Mouse (Mus musculus): ENCODE results near the gene Icam1. TPM values are rescaled to one million over a fixed set of nuclear protein-coding genes. Genes with fewer than 3 reads are reported as not detected.

Gene Icam1
- polyA plus RNA-seq, 1 experiment from 2014 or later, result 12.3 TPM

- H3K4me3 ChIP-seq (replicated peaks; ENCODE audit: low read depth, low read length), result peak overlapping the region; percentile 33
- no peaks in the 10 kb centered on the region for H3K9me3 ChIP-seq (replicated peaks; ENCODE audit: low read length)
- peaks cover 13% of the 10 kb centered on the region; the same call in 1 of the 2 replicates for H3K4me1 ChIP-seq (replicated peaks; ENCODE audit: insufficient read depth, low read length)
- no peak for DNase-seq (ENCODE audit: low spot score)
- ATAC-seq (replicated peaks; ENCODE audit: low FRiP score, low read depth), result 0 out of 2 replicates have a peak, but pooled peaks have one; percentile 25
- peak overlapping the region; percentile 61 for H3K4me2 ChIP-seq (ENCODE audit: low read length)
- H3K27ac ChIP-seq, result no peak overlapping the region
- no peaks in the 10 kb centered on the region for H3K36me3 ChIP-seq (ENCODE audit: insufficient read depth, low read length)
- WGBS, result 4% methylated on average over 17 of the region's 17 CpGs
- peaks cover 12% of the 10 kb centered on the region for H3K27me3 ChIP-seq (ENCODE audit: insufficient read depth, low read length)
- no peak for TF ChIP-seq CTCF (IDR thresholded peaks at IDR 0.05; ENCODE audit: low read depth)
- peak overlapping the region; percentile 42; the same call in 1 of the 2 replicates for H3K9ac ChIP-seq (ENCODE audit: low read depth, low read length)
Measured at GRCm38 (mm10) chr9:21016331-21017176, 769 bp downstream of the Icam1 start.

GRCm38 (mm10) chr9:21017177-21017575 lies 1.4 kb downstream of the Icam1 start:
- WGBS, result 30% methylated on average over 4 of the region's 4 CpGs

GRCm38 (mm10) chr9:21018600-21018999 lies 2.8 kb downstream of the Icam1 start:
- WGBS, result 69% methylated on average over 2 of the region's 2 CpGs
- peaks cover 12% of the 10 kb centered on the region for H3K27me3 ChIP-seq (ENCODE audit: insufficient read depth, low read length)
- ATAC-seq (replicated peaks; ENCODE audit: low FRiP score, low read depth), result no peak

More at GRCm38 (mm10) chr9:21017177-21017575, 1.4 kb downstream of the Icam1 start:
- Histone ChIP-seq H3K27me3 (ENCODE audit: insufficient read depth, low read length) (peaks cover 12% of the 10 kb centered on the region), H3K27ac (no peak overlapping the region), H3K4me3 (replicated peaks; ENCODE audit: low read depth, low read length) (no peak overlapping the region; the same call in 1 of the 2 replicates), H3K9me3 (replicated peaks; ENCODE audit: low read length) (no peaks in the 10 kb centered on the region), H3K4me2 (ENCODE audit: low read length) (peak overlapping the region; percentile 61), H3K4me1 (replicated peaks; ENCODE audit: insufficient read depth, low read length) (peaks cover 13% of the 10 kb centered on the region; the same call in 1 of the 2 replicates), H3K36me3 (ENCODE audit: insufficient read depth, low read length) (no peaks in the 10 kb centered on the region), H3K9ac (ENCODE audit: low read depth, low read length) (no peak overlapping the region)
- no peak for TF ChIP-seq CTCF (IDR thresholded peaks at IDR 0.05; ENCODE audit: low read depth)
- DNase-seq (ENCODE audit: low spot score) (no peak), ATAC-seq (replicated peaks; ENCODE audit: low FRiP score, low read depth) (no peak)

GRCm38 (mm10) chr9:21021363-21021762 lies 5.6 kb downstream of the Icam1 start:
- Histone ChIP-seq H3K36me3 (ENCODE audit: insufficient read depth, low read length) (no peaks in the 10 kb centered on the region), H3K4me3 (replicated peaks; ENCODE audit: low read depth, low read length) (no peak overlapping the region), H3K27me3 (ENCODE audit: insufficient read depth, low read length) (peaks cover 9% of the 10 kb centered on the region), H3K4me2 (ENCODE audit: low read length) (no peak overlapping the region), H3K4me1 (replicated peaks; ENCODE audit: insufficient read depth, low read length) (peaks cover 5% of the 10 kb centered on the region; the same call in 1 of the 2 replicates), H3K9me3 (replicated peaks; ENCODE audit: low read length) (no peaks in the 10 kb centered on the region), H3K9ac (ENCODE audit: low read depth, low read length) (no peak overlapping the region), H3K27ac (no peak overlapping the region)
- WGBS, result 71% methylated on average over 3 of the region's 3 CpGs
- ATAC-seq (replicated peaks; ENCODE audit: low FRiP score, low read depth), result no peak
- no peak for TF ChIP-seq CTCF (IDR thresholded peaks at IDR 0.05; ENCODE audit: low read depth)
- DNase-seq (ENCODE audit: low spot score), result no peak

More at GRCm38 (mm10) chr9:21018600-21018999, 2.8 kb downstream of the Icam1 start:
- no peak for TF ChIP-seq CTCF (IDR thresholded peaks at IDR 0.05; ENCODE audit: low read depth)
- Histone ChIP-seq H3K4me2 (ENCODE audit: low read length) (no peak overlapping the region), H3K36me3 (ENCODE audit: insufficient read depth, low read length) (no peaks in the 10 kb centered on the region), H3K4me1 (replicated peaks; ENCODE audit: insufficient read depth, low read length) (peaks cover 13% of the 10 kb centered on the region; the same call in 1 of the 2 replicates), H3K9me3 (replicated peaks; ENCODE audit: low read length) (no peaks in the 10 kb centered on the region), H3K9ac (ENCODE audit: low read depth, low read length) (no peak overlapping the region), H3K27ac (no peak overlapping the region), H3K4me3 (replicated peaks; ENCODE audit: low read depth, low read length) (no peak overlapping the region)
- DNase-seq (ENCODE audit: low spot score), result no peak

GRCm38 (mm10) chr9:21022288-21022687 lies 6.5 kb downstream of the Icam1 start:
- Histone ChIP-seq H3K27me3 (ENCODE audit: insufficient read depth, low read length) (peaks cover 3% of the 10 kb centered on the region), H3K36me3 (ENCODE audit: insufficient read depth, low read length) (no peaks in the 10 kb centered on the region), H3K4me2 (ENCODE audit: low read length) (no peak overlapping the region), H3K9ac (ENCODE audit: low read depth, low read length) (no peak overlapping the region), H3K27ac (no peak overlapping the region), H3K4me3 (replicated peaks; ENCODE audit: low read depth, low read length) (no peak overlapping the region), H3K9me3 (replicated peaks; ENCODE audit: low read length) (no peaks in the 10 kb centered on the region), H3K4me1 (replicated peaks; ENCODE audit: insufficient read depth, low read length) (no peaks in the 10 kb centered on the region)
- DNase-seq (ENCODE audit: low spot score) (no peak), ATAC-seq (replicated peaks; ENCODE audit: low FRiP score, low read depth) (no peak)
- WGBS, result 58% methylated on average over 6 of the region's 6 CpGs
- TF ChIP-seq CTCF (IDR thresholded peaks at IDR 0.05; ENCODE audit: low read depth), result no peak

- Histone ChIP-seq H3K36me3 (ENCODE audit: insufficient read depth, low read length) (no peaks in the 10 kb centered on the region), H3K4me1 (replicated peaks; ENCODE audit: insufficient read depth, low read length) (no peaks in the 10 kb centered on the region), H3K27ac (no peak overlapping the region), H3K9ac (ENCODE audit: low read depth, low read length) (no peak overlapping the region), H3K27me3 (ENCODE audit: insufficient read depth, low read length) (no peaks in the 10 kb centered on the region), H3K4me2 (ENCODE audit: low read length) (no peak overlapping the region), H3K9me3 (replicated peaks; ENCODE audit: low read length) (no peaks in the 10 kb centered on the region), H3K4me3 (replicated peaks; ENCODE audit: low read depth, low read length) (no peak overlapping the region)
- ATAC-seq (replicated peaks; ENCODE audit: low FRiP score, low read depth), result no peak
- no peak for DNase-seq (ENCODE audit: low spot score)
- 85% methylated on average over 1 of the region's 1 CpGs for WGBS
- TF ChIP-seq CTCF (IDR thresholded peaks at IDR 0.05; ENCODE audit: low read depth), result peak; percentile 32; the same call in 1 of the 2 replicates
Measured at GRCm38 (mm10) chr9:21022726-21023125, 6.9 kb downstream of the Icam1 start.
